Mouse (Mus musculus): Measurements from ENCODE around the gene Gm3233.
"Not testable (repeated sequence)": the region's sequence is repeated elsewhere in the genome, so short reads cannot be mapped to it uniquely, and the experiment has no call there.

Gene Gm3233

DNA sequence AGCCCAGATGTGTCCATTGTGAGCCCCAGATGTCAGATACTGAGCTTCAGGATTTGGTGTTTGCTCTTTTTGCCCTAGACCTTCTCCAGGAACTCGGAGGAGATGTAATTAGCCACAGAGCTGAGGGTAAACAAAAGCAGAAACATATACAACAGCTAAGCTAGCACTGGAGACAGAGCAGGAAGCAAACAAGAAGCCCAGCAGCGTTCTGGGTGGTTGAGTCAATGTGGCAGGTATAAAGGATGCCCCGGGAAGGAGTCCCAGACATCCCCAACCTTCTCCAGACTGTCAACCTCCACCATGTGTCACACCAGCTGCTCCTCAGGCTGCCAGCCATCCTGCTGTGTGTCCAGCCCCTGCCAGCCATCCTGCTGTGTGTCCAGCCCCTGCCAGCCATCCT, 33.3 kb downstream of the Gm3233 start, which contains the start of gene Gm10100:
TSS of gene Gm10100 (plus strand) at position 301 of the 400 bp plus-strand sequence.
- DNase-seq, result peak in 1 of 2 experiments; percentile 11

DNA sequence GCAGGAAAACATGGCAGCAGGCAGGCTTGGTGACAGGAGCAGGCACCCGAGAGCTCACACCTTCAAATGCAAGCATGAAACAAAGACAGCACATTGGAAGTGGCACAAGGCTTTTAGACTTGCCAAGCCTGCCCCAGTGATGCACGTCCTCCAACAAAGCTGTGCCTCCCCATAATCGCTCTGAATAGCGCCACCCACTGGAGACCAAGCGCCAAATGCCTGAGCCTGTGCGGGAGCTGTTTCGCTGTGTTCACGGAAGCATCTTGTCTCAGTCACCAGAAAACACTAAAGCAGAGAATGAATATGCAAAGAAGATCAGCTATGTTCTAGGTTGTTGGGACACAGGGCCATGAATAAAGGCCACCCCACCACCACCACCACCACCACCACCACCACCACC, 34.6 kb downstream of the Gm3233 start:
- DNase-seq, result no peak

DNA sequence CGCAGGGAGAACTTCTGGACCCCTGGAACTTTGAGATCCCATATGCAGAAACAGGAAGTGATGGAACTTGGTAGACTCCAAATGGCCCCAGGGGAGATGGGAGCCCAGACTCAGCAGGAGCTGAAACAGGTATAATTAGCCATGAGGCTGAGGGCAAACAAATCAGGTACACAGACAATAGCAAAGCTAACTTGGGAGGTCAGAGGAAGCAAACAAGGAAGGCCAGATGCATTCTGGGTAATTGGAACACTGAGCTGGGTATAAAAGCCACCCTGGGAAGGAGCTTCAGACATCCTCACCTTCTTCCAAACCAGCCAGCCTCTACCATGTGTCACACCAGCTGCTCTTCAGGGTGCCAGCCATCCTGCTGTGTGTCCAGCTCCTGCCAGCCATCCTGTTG, 39.2 kb downstream of the Gm3233 start, which contains the start of gene Krtap12-1:
TSS of gene Krtap12-1 (plus strand) at position 301 of the 400 bp plus-strand sequence.
- DNase-seq, result not testable (repeated sequence)

DNA sequence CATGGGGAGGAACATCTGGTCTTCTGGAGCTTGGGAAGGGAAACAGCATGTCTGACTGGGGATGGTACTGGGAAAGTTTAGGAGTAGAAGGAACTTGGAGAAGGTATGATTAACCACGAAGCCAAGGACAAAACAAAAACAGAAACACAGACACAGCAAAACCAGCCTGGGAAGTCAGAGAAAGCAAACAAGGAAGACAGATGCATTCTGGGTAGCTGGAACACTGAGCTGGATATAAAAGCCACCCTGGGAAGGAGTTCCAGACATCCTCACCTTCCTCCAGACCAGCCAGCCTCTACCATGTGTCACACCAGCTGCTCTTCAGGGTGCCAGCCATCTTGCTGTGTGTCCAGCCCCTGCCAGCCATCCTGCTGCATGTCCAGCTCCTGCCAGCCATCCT, 44.0 kb downstream of the Gm3233 start, which contains the start of gene Gm10142:
TSS of gene Gm10142 (plus strand) at position 301 of the 400 bp plus-strand sequence.
- DNase-seq, result no peak

DNA sequence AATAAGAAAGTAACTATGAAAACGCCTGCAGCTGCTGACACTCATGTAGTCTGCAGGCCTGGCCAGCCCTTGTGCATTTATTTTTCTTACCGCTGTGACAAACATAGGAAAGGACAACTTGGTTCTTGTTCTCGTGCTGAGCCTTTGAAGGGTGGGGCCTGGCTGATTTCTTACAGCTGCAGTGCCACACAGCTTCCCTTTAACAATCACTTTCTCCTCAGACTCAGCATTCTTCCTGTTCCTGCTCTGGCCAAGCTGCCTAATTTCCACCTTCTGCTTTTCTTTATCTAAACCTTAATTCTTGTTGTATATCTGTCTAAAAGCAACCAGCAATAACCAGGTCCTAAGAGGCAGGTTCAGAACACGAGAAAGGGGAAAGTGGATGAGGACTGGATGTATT, 45.7 kb downstream of the Gm3233 start:
- DNase-seq, result no peak

DNA sequence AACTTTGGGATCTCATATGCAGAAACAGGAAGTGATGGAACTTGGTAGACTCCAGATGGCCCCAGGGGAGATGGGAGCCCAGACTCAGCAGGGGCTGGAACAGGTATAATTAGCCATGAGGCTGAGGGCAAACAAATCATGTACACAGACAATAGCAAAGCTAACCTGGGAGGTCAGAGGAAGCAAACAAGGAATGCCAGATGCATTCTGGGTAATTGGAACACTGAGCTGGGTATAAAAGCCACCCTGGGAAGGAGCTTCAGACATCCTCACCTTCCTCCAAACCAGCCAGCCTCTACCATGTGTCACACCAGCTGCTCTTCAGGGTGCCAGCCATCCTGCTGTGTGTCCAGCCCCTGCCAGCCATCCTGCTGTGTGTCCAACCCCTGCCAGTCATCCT, 48.3 kb downstream of the Gm3233 start, which contains the start of gene Gm10024:
TSS of gene Gm10024 (plus strand) at position 301 of the 400 bp plus-strand sequence.
- DNase-seq, result not testable (repeated sequence)

DNA sequence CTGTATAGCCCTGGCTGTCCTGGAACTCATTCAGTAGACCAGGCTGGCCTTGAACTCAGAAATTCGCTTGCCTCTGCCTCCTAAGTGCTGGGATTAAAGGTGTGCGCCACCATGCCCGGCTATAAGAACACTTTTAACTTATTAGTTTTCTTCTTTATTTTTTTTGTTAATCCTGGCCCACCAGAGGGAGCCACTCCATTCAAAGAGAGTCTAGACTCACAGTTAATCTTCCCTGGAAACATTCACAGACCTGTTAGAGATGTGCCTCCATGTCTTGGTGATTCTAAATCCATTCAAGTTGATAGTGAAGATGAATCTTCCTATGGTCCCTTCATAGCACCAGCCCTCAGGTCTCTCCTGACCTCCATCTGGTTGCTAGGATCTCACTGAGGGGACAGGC, 49.7 kb downstream of the Gm3233 start:
- DNase-seq, result no peak

Data from cerebellum, adult 18-20 months (tissue).